Mouse (Mus musculus) adrenal gland, postnatal 25 days (tissue): ENCODE results near the gene Shmt2. TPM values are rescaled to one million over a fixed set of nuclear protein-coding genes. Genes with fewer than 3 reads are reported as not detected.

ENCODE experiments used
- DNase-seq: peaks from one replicate; pipeline ENCODE4 v3.0.0; 2021; ENCODE audit warnings: mixed read lengths
- total RNA-seq: library from RNA; stranded (reverse); gene quantifications from 2 replicates; pipeline ENCODE4 v1.2.3, GENCODE M21; 2021

The Shmt2 gene
- total RNA-seq, 1 experiment from 2014 or later = 56.3 TPM

DNA sequence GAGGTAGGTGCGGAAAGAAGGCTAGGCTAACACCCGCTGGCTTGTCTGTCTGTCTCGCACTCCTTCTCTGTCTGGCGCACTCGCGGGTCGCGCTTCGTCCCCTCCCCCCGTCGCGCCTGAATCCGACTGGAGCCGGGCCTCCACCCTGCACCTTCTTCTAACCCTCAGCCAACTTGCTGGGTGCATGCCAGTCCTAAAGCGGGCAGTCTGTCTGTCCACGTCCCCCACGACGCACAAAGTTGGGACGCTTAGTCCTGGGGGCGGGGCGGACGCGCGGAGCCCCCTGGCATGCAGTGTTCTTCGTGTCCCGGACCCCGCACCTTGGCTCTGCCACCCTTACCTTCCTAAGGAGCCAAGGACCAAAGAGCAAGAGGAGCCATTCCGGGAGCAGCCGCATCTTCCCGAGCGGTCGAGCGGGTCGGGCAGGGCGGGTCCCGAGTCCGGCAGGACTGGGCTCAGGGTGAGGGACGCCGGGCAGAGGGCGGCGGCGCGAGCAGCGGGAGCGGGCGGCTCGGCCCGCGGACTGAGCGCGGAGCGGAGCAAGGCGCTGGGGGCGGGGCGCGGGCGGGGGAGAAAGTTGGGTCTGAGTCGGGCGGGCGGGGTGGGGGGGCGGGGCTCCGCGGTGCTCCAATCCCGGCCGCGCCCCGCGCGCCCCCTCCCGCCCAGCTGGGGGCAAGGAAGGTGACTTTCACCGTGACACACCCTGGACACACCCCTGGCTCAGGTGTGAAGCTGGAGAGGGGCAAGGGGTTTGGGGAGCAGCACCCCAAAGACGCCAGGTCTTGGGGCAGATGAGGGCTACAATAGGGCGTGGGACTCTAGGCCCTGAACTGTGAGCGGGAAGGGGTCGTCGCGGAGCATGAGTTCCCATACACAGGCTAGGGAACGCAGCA is 12.0 kb upstream of the Shmt2 start, which contains the start of gene Nxph4:
TSS of gene Nxph4 (minus strand) at position 524 of the 893 bp plus-strand sequence.
- peak; percentile 50 for DNase-seq

DNA sequence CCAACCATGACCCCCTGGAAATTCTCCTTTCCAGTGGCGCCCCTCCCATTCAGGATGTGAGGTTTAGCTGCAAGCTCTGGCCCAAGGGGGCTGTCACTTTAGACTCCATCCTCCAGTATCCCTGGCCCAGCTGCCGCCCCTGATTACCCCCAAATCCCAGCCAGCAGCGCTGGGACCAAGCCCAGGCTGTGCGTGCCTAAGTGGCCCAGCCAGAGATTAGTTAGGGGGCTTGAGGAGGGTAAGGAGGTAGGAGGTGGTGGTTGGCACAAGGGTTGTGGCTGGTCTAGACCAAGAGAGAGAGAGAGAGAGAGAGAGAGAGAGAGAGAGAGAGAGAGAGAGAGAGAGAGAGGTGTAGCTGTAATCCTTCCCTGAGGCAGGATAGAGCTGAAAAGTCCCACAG is 9.3 kb upstream of the Shmt2 start:
- no peak for DNase-seq

DNA sequence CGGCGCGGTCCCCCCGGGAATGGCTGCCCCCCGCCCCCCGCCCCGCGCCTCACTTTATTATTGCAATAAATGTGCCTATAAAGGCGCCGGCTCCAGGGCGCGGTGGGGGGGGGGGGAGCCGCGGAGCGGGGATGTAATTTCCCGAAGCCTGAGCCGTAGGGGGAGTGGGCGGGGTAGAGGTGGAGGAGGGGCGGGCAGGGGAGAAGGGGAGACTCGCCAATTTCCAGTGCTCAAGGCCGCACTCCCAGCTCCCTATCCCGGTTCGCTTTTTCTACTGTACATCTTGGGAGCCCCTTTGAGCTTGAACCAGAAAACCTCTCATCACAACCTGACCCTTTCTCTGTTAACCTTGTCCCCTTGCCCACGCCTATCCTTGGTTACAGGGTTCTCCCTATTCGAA is 8.7 kb upstream of the Shmt2 start:
- no peak for DNase-seq

DNA sequence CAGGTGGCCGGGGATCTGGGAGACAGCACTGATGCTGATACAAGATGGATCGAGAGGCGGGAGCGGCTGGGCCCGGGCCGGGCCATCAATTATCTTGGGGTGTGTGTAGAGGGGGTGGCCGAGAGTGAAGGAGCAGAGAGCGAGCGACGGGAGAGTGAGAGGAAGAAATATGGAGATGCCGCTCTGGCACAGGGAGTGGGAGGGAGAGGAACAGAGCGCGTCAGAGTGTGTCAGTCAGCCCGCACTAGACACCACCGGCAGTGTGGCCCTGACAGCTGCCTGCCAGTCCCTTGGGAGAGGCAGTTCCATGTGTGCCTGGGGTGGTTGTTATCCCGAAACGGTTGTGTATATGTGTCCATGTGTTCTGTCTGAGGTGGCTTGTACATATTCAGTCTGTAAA is 5.2 kb upstream of the Shmt2 start:
- no peak for DNase-seq

DNA sequence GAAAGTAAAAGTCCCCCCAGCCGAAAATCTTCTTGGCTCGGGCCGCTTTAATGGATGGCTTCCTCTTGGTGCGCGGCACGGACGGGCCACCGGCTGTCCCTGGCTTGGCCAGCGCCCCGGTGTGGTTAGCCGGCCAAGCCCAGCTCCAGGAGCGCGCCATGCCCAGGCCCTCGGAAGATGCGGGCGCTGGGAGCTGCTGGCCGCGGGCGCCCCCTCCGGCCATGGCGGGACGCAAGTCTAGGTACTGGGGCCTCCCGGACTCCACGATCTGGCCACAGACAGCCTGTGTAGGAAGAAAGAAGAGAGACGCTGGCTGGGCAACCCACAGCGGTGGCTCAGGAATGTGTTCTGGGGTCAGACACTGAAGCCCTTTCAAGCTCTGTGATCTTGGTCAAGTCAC is 4.4 kb upstream of the Shmt2 start:
- DNase-seq = peak; percentile 65

DNA sequence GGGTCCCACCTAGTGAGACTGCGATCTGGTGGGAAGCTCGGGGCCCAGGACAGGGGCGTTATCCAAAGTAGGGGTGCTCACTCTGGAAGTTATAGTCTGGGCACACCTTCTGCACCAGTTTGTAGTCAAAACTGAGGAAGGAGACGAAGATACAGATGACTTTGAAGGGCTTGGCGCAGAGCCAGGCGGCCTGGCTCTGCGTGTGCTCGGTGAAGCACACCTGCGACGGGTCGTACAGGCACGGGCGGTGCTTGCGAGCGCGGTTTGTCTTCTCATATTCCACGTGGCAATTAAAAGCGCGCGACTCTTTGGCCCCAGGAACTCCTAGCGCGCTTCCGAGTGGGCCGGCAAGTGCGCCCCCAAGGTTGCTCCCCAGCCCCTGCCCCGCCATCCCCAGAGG is 3.8 kb upstream of the Shmt2 start:
- DNase-seq = no peak

DNA sequence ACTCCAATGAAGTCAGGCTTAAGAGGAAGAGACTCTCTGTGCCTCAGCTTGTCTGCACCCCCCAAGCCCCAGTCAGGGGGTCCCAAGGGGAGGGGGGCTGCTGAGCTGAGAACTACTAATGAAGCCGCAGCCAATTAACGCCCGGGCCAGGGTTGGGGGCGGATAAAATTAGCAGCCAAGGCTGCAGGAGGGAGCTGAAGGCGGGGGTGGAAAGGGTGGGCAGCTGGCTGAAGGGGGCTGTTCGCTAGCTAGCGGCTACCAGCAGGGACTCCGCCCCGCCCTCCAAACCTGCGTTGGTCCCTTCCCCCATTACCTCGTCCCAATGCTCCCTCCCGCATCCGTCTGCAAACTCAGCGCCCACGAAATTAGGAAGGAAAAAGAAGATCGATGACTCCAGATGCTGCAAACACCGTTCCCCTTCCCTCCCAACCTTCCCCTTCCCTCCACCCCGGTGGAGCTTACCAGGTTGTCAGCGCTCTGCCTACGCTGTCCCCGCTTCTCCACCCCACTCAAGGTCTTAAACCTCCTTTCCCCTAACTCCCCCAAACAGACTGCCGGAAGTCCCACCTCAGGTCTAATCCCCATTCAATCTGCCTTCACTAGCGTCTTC is 2.5 kb upstream of the Shmt2 start:
- no peak for DNase-seq

DNA sequence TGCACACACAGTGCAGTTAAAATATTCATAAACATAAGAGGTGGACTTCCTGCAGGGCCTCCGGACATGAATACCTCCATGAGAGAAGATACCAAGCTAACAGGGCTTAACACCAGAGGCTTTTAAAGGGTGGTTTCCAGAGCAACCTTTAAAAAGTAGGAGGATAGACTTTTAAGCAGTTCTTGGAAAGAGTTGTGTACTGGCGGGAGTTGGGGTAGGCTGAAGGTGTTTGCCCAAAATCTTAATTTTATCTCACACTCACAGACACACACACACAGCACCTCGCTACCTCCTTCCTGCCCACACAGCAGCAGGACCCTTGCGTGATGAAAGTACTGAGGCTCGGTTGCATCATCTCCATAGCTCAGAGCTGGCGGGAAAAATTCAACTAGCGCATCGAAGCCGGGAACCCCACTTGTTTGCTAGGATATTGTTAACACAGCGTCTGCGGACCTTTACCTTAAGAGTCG is 598 bp downstream of the Shmt2 start:
- no peak for DNase-seq

DNA sequence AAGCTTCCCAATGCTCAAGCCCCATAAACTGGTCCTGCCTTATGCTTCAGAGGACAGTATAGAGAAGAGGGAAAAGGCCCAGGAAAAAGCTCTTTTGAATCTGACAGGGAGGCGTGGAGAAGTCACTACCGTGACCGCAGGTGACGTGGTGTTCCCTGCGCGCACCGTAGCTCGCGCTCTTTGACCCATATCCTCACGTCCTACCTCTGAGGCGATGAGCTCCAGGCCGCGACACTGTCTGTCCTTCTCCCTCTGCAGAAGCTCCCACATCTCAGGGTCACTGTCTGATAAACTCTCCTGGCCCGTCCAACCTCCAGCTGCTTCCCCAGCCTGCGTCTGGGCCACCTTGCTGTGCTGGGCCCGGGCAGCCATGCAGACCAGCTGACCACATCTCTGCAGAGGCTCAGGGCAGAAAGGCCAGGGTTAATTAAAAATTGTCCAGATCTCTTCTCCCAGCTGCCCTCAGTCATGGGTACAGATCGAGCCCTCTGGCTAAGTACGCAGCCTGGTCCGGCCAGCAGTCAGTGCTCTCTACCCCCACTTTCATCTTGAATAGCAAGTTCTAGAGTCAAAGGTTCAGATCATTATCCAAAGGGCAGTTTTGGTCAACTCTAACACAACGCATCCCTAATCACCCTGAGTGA is 1.4 kb downstream of the Shmt2 start:
- DNase-seq = no peak

DNA sequence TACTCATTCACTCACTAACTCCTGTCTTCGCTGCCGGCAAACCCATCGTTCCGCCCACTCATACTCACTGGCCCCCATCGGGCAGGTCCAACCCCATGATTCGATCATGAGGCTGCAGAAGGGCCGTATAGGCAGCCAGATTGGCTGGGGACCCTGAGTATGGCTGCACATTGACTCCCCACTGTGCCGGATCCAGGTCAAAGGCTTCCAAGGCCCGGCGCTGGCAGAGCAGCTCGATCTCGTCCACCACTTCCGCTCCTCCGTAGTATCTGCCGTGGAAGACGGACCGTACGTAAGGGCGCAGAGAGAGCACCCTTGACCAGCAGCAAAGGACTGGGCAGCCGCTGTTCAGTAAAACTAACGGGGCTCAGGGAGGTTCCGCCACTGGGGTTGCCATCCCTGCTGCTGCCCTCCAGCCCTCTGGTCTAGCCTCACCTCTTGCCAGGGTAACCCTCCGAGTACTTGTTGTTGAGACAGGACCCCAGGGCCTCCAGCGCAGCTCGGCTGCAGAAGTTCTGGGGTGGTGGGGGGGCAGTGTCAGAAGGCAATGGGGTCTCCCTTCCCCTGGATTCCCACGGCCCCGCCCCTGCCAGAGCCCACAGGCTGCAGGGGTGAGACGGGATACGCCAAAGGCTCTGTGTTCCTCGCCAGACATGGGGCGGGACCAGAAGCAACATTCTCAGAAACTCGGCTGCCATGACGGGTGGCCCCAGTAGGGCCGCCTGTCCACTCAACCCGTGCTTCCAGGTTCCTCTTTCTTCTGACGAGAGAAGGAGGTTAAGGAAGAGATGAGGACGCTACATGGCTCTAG is 2.1 kb downstream of the Shmt2 start:
- DNase-seq = no peak

DNA sequence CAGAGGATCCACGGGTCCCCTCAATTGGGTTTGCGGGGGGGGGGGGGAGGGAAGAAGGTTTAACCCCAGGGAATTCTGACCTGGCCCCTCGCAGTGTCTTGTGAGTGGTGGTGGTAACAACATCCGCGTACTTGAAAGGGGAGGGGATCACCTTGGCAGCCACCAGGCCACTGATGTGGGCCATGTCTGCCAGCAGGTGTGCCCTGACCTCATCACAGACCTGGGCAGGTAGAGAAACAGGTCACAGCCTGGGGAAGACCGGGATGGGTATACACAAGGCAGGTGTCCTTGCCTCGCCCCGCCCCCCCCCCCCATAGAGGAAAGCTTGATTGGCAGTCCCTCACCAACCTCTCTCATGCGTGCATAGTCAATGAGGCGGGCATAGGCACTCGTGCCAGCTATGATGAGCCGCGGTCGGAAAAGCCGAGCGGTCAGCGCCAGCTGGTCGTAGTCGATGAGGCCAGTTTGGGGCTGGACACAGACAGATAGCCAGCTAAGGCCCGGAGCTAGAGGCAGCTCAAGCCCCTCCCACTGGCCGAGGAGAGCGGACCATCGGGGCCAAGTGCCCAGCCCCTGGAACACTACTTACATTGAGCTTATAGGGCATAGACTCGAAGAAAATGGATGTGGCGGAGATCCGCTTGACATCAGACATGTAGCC is 3.1 kb downstream of the Shmt2 start:
- no peak for DNase-seq

DNA sequence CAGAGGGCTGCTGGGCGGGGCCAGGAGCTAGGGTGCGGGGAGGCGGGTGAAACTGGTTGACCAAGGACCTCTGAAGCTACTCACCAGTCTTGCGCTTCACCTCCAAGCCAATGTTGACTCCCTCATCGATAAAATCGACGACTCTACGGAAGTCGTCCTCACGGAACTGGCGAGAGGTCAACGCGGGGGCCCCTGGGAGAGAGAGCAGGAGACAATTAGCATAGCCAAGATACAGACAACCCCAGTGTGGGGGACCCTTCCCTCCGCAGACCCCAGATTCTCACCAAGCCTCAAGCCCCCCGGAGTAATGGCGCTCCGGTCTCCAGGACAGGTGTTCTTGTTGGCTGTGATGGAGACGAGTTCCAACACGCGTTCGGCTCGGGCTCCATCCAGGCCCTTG is 4.3 kb downstream of the Shmt2 start:
- no peak for DNase-seq

DNA sequence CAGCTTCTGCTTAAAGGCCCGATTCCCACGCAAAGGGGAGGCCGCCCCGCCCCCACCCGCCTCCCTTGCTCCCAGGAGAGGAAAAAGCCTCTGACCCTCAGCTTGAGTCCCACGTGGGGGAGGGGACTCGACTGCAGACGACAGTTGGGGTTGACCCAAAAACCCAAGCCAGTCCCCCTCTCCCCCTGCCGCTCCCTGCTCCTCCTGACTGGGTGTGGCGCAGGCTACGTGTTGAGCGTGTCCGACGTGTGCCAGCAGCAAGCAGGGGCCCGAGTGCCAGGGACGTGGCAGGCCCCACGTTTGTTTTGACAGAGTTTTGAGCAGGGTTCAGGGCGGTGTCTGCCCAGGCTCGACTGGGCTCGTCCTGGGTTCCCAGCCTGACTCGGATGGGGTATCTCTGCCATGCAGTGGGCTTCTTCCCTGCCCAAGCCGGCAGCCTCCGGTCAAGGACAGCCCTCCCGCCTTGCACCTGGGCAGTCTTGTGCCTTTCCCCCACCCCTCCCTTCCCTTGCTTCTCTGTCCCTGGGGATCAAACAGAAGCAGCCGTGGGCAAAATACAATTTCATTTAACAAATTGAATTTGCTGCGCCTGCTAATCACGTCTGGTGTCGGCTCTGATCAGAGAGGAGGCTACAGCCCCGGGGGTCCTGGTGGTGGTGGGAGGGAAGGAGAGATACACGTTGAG is 5.5 kb downstream of the Shmt2 start:
- no peak for DNase-seq

DNA sequence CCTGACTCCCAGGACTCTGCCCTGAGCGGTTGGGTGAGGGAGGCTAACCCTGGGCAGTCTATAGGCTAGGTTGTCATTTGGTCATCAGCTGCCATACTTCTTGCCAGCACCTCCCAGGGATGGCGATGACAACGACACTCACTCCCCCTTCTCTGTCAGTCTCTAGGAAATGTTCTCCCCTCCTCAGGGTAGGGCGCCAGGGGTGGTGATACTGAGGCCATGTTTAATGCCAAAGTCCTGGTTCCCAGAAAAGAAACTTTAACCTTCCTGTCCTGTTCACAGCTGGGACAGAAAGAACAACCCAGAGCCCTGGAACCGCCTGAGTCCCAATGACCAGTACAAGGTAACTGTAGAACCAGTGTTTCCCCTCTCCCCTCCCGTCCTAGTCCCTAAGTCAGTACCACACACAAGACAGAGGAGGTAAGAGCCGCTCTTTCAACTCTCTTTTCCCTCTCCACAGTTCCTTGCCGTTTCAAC is 6.2 kb downstream of the Shmt2 start:
- no peak for DNase-seq

DNA sequence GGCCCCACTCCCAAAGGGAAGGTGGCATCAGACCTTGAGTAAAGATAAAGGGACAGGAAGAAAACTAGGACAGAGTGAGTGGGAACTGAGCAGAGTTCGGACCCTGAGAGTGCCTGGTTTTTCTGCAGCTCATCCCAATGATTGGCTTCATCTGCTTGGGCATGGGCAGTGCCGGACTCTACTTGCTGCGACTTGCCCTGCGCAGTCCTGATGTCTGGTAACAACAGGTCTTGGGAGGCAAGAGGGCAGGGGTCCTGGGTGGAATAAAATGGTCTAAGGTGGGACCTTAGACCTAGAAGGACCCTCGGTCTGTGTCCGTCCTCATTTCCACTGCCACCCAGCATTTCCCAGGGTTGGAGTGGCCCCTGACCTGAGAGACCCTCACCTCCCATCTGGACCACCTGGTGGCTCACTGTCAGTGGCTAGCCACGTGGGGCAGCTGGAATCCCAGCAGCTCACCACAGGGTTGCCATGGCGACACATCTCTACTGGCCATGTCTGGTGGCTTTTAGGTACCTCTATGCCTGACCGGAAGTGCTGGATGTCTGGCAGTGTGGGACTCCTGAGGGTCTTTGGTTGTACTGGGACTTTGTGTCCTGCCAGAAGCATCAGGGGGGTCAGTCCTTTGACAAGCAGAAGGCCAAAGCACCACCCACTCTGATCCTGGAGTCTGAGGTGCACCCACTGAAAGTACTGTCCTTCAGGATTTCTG is 6.8 kb downstream of the Shmt2 start:
- DNase-seq = no peak

DNA sequence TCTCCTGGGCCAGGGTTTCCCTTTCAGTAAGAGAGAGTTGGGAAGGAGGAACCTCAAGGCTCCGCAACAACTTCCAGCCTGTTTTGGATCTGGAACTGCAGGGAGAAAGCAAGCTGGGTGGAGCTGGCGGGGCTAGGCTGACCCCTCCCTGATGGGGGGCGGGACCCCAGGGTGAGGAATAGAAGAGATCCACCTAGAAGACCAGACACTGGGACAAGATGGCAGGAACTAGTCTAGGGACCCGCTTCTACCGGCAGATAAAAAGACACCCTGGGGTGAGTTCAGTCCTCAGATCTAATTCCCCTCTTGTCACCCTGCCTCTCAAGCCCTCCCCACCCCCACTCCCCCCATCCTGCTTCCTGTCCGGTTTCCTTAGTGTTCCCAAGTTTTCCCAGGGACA is 7.5 kb downstream of the Shmt2 start, which contains the start of gene Ndufa4l2:
TSS of gene Ndufa4l2 (plus strand) at position 204 of the 400 bp plus-strand sequence.
- no peak for DNase-seq

DNA sequence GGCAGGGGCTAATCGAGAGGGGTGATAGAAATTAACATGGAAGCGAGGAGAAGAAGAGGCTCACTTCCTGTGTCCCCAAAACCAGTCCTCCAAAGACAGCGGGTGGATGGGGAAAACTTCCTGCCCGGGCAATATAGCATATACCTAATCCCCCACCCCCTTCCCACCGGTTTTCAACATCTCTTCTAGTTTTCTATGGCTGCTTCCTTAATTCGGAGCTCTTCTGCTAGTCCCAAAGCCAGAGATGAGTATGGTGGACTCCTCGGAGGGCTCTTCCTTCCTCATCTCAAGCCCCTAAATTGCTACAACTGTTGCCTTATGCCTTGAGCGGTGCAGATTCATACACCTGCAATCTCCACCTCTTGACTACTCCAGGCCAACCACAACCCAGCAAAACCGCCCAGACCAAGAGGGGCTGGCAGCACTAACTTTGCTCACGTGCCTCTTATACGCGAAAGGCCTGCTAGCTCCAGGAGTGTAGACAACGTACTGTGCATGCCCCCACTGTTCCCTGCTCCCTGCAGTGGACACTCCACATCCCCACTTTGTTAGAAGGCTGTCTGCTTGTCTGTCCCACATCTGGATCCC is 8.0 kb downstream of the Shmt2 start:
- no peak for DNase-seq

DNA sequence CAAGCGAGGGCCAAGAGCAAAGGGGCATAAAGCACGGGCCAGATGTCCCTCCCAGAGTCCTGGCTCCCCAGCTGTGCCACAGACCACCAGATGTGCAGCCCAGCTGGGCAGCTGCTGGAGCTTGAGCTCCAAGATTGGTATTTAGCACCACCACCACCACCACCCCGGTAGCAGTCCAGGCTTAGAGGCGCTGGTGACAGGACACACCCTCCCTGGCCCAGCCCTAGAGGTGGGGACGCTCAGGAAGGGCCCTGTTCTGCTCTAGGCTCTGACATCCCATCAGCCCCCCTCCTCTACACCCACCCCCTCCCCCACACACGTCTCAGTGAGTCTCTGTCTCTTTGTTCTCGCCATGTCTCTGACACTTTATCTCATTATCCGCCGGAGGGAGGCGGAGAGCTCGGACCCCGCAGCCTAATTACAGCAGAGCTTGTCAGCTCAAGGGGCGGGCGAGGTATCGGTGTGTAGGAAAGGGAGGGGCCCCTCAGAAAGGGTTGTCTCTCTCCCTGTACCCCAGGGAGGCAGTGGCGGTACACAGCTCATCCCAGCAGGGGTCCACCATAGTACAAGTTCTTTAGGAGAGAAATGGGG is 8.6 kb downstream of the Shmt2 start:
- no peak for DNase-seq

DNA sequence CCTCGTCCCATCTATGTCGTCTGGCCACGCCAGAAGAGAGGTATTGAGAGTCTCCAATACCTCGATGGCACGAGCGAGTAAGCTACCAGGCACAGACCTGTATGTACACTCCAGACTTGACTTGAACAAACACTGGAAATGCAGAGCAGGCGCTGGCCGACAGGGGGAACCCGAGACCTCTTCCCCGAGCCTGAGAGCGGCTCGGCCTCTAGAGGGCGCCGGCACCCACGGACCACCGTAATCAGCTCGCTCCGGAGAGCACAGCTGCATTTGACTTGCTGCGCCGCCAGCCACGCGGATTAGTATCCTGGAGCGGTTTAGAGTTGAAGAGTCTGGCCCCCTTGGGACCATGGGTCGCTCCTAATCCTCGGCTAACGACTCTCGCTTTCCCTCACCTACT is 9.4 kb downstream of the Shmt2 start:
- peak; percentile 91 for DNase-seq

DNA sequence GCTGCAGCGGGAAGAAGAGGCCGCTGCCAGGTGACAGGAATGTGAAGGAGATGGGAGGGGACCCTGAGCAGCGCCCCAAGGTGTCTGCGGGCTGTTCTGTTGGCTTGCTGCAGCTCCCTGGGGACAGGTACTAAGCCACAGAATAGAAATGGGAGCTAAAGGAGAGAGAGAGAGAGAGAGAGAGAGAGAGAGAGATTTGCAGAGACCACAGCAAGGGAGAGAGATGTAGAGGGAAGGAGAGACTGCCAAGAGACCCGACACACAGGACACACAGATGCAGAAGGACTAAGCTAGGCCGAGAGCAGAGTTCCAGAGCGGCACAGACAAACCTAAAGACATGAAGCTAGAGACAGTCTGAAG is 10.0 kb downstream of the Shmt2 start:
- DNase-seq = no peak
